Mouse (Mus musculus) embryonic facial prominence, embryonic 14.5 days (tissue): Measurements from ENCODE around the gene Bach1. TPM values are rescaled to one million over a fixed set of nuclear protein-coding genes. Genes with fewer than 3 reads are reported as not detected.
A peak's percentile ranks its signal among the peaks of the same experiment; 100 is the strongest.

Experiments
- ATAC-seq: fragments of 200-750 bp; cut with Nextera tagmentation; 2 replicates; pipeline ENCODE4 v1.8.0; 2017; ENCODE audit warnings: low read depth, moderate number of reproducible peaks, moderate TSS enrichment
- DNase-seq: peaks from one replicate; pipeline ENCODE4 v3.0.0-alpha.2; 2015; ENCODE audit warnings: low spot score
- H3K27ac ChIP-seq: fragments of 300-500 bp; sonication (generic); replicated peaks from 2 replicates; pipeline ENCODE4 v1.5.1; 2014; ENCODE audit warnings: low read depth, mild to moderate bottlenecking, low read length, moderate library complexity
- H3K27me3 ChIP-seq: fragments of 300-500 bp; sonication (generic); replicated peaks from 2 replicates; pipeline ENCODE4 v1.6.1; 2014; ENCODE audit warnings: low read length; ENCODE audit not compliant: control insufficient read depth, insufficient read depth
- H3K36me3 ChIP-seq: fragments of 300-500 bp; sonication (generic); 2 replicates; pipeline ENCODE4 v1.6.1; 2014; ENCODE audit warnings: low read length, mixed read lengths; ENCODE audit not compliant: control insufficient read depth, insufficient read depth
- H3K4me1 ChIP-seq: fragments of 300-500 bp; sonication (generic); 2 replicates; pipeline ENCODE4 v1.6.1; 2014; ENCODE audit warnings: antibody characterized with exemption, low read length; ENCODE audit not compliant: control insufficient read depth, insufficient read depth
- H3K4me2 ChIP-seq: fragments of 300-500 bp; sonication (generic); 2 replicates; pipeline ENCODE4 v1.6.1; 2014; ENCODE audit warnings: low read depth, mild to moderate bottlenecking, low read length, moderate library complexity, mixed read lengths
- H3K4me3 ChIP-seq: fragments of 300-500 bp; sonication (generic); 2 replicates; pipeline ENCODE4 v1.5.1; 2014; ENCODE audit warnings: low read depth, mild to moderate bottlenecking, low read length
- H3K9ac ChIP-seq: fragments of 300-500 bp; sonication (generic); 2 replicates; pipeline ENCODE4 v1.6.1; 2014; ENCODE audit warnings: low read depth, mild to moderate bottlenecking, low read length, moderate library complexity, mixed read lengths
- H3K9me3 ChIP-seq: fragments of 300-500 bp; sonication (generic); 2 replicates; pipeline ENCODE4 v1.6.1; 2016; ENCODE audit warnings: low read length; ENCODE audit not compliant: control insufficient read depth
- WGBS: fragments of 180-500 bp; shearing (Covaris S2); extraction: QIAGEN DNeasy Blood & Tissue Kit; methylation state at CpG from one replicate; pipeline ENCODE4 v1.1.7; 2014; 5-methylcytosine and 5-hydroxymethylcytosine counted together
- polyA plus RNA-seq: library from polyadenylated mRNA; unstranded; fragments of >200 nt; fragmentation: Nextera tagmentation; extraction: Ambion mirVana; gene quantifications from 2 replicates; pipeline ENCODE4 v1.2.1, GENCODE M21; 2014

Bach1 gene
- polyA plus RNA-seq, 1 experiment from 2014 or later, result 11.9 TPM

GRCm38 (mm10) chr16:87741034-87741715, 42.4 kb downstream of the Bach1 start:
- Histone ChIP-seq H3K9ac (no peak overlapping the region), H3K36me3 (no peaks in the 10 kb centered on the region), H3K9me3 (no peaks in the 10 kb centered on the region), H3K27me3 (no peaks in the 10 kb centered on the region), H3K4me1 (no peaks in the 10 kb centered on the region), H3K27ac (no peak overlapping the region), H3K4me2 (no peak overlapping the region), H3K4me3 (no peak overlapping the region)
- no peak for ATAC-seq
- DNase-seq, result no peak
- 83% methylated on average over 9 of the region's 9 CpGs for WGBS

- Histone ChIP-seq H3K4me2 (no peak overlapping the region), H3K9me3 (no peaks in the 10 kb centered on the region), H3K4me1 (no peaks in the 10 kb centered on the region), H3K27ac (no peak overlapping the region), H3K36me3 (no peaks in the 10 kb centered on the region), H3K9ac (no peak overlapping the region), H3K27me3 (no peaks in the 10 kb centered on the region), H3K4me3 (no peak overlapping the region)
- ATAC-seq (no peak; the same call in 1 of the 2 replicates), DNase-seq (peak; percentile 24)
- 66% methylated on average over 3 of the region's 3 CpGs for WGBS
These were observed 44.9 kb downstream of the Bach1 start for GRCm38 (mm10) chr16:87743661-87744060.

DNA sequence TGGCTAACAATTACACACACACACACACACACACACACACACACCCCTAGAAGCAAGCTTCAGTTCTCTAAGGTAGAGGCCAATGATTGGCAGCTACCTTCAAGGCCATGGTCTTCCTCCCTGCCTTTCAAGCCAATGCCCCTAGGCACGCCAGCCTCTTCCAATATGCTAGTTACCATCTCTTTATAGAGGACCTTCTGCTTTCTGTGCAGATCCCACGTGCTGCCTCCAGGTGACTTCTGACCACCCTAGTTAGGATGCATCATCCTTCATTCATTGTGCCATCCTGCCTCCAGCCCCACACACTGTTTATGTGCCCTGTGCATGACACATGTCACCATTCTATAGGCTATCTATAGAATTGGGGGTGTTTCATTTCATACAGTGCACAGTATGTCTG, 45.6 kb downstream of the Bach1 start:
- no peak for DNase-seq
- 75% methylated on average over 2 of the region's 2 CpGs for WGBS
- no peak overlapping the region for H3K9ac ChIP-seq
- no peaks in the 10 kb centered on the region for H3K9me3 ChIP-seq
- H3K4me2 ChIP-seq, result no peak overlapping the region
- H3K4me1 ChIP-seq, result no peaks in the 10 kb centered on the region
- H3K36me3 ChIP-seq, result no peaks in the 10 kb centered on the region
- no peak overlapping the region for H3K4me3 ChIP-seq
- no peak for ATAC-seq
- no peaks in the 10 kb centered on the region for H3K27me3 ChIP-seq
- no peak overlapping the region for H3K27ac ChIP-seq

DNA sequence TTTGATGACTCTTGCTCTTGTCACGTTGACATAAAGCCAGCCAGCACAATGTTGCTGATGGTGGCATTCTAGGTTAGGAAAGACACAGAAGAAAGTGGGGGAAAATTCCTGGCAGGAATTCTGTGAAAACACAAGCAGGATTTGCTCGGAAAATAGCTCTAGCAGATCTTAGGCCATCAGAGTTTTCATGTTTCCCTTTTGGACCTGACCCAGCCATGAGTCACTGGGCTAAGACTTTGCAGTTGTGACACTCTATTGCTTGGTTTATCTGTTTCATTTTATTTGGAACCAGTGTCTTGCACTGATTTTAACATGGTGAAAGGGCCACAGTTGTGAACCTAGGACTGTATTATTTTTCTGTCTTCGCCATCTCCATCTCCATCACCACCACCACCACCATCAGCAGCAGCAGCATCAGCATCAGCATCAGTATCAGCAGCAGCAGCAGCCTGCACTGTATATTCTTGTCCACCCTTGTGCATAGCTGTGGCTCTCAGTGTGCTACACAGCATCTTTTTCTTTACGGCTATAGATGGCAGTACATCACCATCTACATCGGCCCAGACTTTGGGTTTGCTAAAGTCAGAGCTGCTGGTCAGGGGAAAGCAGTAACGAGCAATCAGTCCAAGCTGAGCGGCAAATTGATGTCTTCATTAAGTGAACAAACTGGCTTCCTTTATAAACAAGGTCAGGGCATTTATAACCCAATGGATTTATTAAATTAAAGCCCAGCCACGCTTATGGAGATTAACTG, 46.6 kb downstream of the Bach1 start:
- DNase-seq (no peak), ATAC-seq (no peak)
- no peaks in the 10 kb centered on the region for H3K36me3 ChIP-seq
- no peaks in the 10 kb centered on the region for H3K9me3 ChIP-seq
- H3K27me3 ChIP-seq, result no peaks in the 10 kb centered on the region
- H3K4me3 ChIP-seq, result no peak overlapping the region
- H3K9ac ChIP-seq, result no peak overlapping the region
- H3K4me1 ChIP-seq, result no peaks in the 10 kb centered on the region
- WGBS, result 73% methylated on average over 8 of the region's 8 CpGs
- H3K4me2 ChIP-seq, result no peak overlapping the region
- no peak overlapping the region for H3K27ac ChIP-seq

- no peak overlapping the region for H3K4me2 ChIP-seq
- ATAC-seq (no peak), DNase-seq (peak; percentile 75)
- H3K9me3 ChIP-seq, result no peaks in the 10 kb centered on the region
- H3K27ac ChIP-seq, result no peak overlapping the region
- no peak overlapping the region for H3K4me3 ChIP-seq
- H3K4me1 ChIP-seq, result no peaks in the 10 kb centered on the region
- no peaks in the 10 kb centered on the region for H3K27me3 ChIP-seq
- 22% methylated on average over 5 of the region's 5 CpGs for WGBS
- no peaks in the 10 kb centered on the region for H3K36me3 ChIP-seq
- no peak overlapping the region for H3K9ac ChIP-seq
These were observed 48.0 kb downstream of the Bach1 start for GRCm38 (mm10) chr16:87746728-87747127.

DNA sequence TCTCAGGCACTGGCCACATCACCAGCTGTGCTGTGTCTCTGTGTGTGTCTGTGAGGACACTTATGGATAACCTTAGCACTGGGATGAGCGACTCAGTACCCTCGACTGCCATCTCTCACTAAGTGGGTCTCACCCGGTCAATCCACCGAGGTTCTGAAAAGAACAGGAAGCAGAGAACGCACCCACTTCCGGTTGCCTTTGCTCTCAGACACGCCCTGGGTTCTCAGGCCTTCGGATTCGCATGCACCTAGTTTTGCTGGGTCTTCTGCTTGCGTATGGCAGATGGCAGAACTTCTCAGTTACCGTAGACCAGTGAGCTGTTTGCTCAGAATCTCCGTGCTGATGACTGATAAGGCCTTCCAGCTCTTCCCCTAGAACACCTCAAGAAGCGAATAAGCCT, 52.5 kb downstream of the Bach1 start:
- ATAC-seq (no peak), DNase-seq (no peak)
- no peaks in the 10 kb centered on the region for H3K9me3 ChIP-seq
- H3K27ac ChIP-seq, result no peak overlapping the region
- no peak overlapping the region for H3K4me2 ChIP-seq
- no peak overlapping the region for H3K9ac ChIP-seq
- H3K4me3 ChIP-seq, result no peak overlapping the region
- WGBS, result 89% methylated on average over 13 of the region's 13 CpGs
- no peaks in the 10 kb centered on the region for H3K27me3 ChIP-seq
- no peaks in the 10 kb centered on the region for H3K4me1 ChIP-seq
- no peaks in the 10 kb centered on the region for H3K36me3 ChIP-seq

- Histone ChIP-seq H3K27me3 (no peaks in the 10 kb centered on the region), H3K9me3 (no peaks in the 10 kb centered on the region), H3K36me3 (no peaks in the 10 kb centered on the region), H3K4me3 (no peak overlapping the region), H3K4me1 (no peaks in the 10 kb centered on the region), H3K9ac (no peak overlapping the region), H3K27ac (no peak overlapping the region), H3K4me2 (no peak overlapping the region)
- no peak for ATAC-seq
- DNase-seq, result peak; percentile 32
- WGBS, result 51% methylated on average over 13 of the region's 13 CpGs
These were observed 53.7 kb downstream of the Bach1 start for GRCm38 (mm10) chr16:87752482-87752881.

- 63% methylated on average over 9 of the region's 9 CpGs for WGBS
- no peak overlapping the region for H3K4me2 ChIP-seq
- H3K4me1 ChIP-seq, result no peaks in the 10 kb centered on the region
These were observed 56.1 kb downstream of the Bach1 start for GRCm38 (mm10) chr16:87754858-87755257.

GRCm38 (mm10) chr16:87755915-87756314, 57.2 kb downstream of the Bach1 start:
- 82% methylated on average over 3 of the region's 3 CpGs for WGBS
- Histone ChIP-seq H3K36me3 (no peaks in the 10 kb centered on the region), H3K4me2 (no peak overlapping the region), H3K27me3 (no peaks in the 10 kb centered on the region), H3K4me1 (no peaks in the 10 kb centered on the region), H3K9me3 (no peaks in the 10 kb centered on the region), H3K9ac (no peak overlapping the region), H3K27ac (no peak overlapping the region), H3K4me3 (no peak overlapping the region)
- DNase-seq, result no peak
- no peak for ATAC-seq

More at GRCm38 (mm10) chr16:87754858-87755257, 56.1 kb downstream of the Bach1 start:
- ATAC-seq, result no peak
- Histone ChIP-seq H3K27me3 (no peaks in the 10 kb centered on the region), H3K4me3 (no peak overlapping the region), H3K36me3 (no peaks in the 10 kb centered on the region), H3K9ac (no peak overlapping the region), H3K9me3 (no peaks in the 10 kb centered on the region), H3K27ac (no peak overlapping the region)
- DNase-seq, result peak; percentile 23
